Mouse (Mus musculus): ENCODE measurements at regions not wholly inside any gene's neighbourhood (a gene's known extent, or its start where the extent isn't known, plus 50 kb on each side); places are given as distances from the start of the nearest gene placed in this dataset.
"Not testable (repeated sequence)": the region's sequence is repeated elsewhere in the genome, so short reads cannot be mapped to it uniquely, and the experiment has no call there.

GRCm38 (mm10) chr10:66643160-66643559, 452.8 kb upstream of the Jmjd1c start:
- Histone ChIP-seq H3K9ac (replicated peaks) (no peak overlapping the region), H3K27ac (no peak overlapping the region), H3K27me3 (0 out of 2 replicates have a peak, but pooled peaks cover 3% of the 10 kb centered on the region), H3K4me2 (no peak overlapping the region), H3K36me3 (no peaks in the 10 kb centered on the region), H3K4me1 (replicated peaks) (peaks cover 5% of the 10 kb centered on the region; the same call in 1 of the 2 replicates), H3K4me3 (replicated peaks) (no peak overlapping the region), H3K9me3 (no peaks in the 10 kb centered on the region)
- 49% methylated on average over 5 of the region's 5 CpGs for WGBS
- no peak for ATAC-seq (ENCODE audit: insufficient number of reproducible peaks, insufficient read depth, low FRiP score, low TSS enrichment, low read depth)

GRCm38 (mm10) chr10:66657520-66657919, 438.4 kb upstream of the Jmjd1c start:
- Histone ChIP-seq H3K4me3 (replicated peaks) (no peak overlapping the region), H3K4me2 (no peak overlapping the region), H3K27ac (no peak overlapping the region), H3K9ac (replicated peaks) (no peak overlapping the region), H3K9me3 (0 out of 2 replicates have a peak, but pooled peaks cover 4% of the 10 kb centered on the region), H3K27me3 (no peaks in the 10 kb centered on the region), H3K36me3 (no peaks in the 10 kb centered on the region), H3K4me1 (replicated peaks) (no peaks in the 10 kb centered on the region)
- ATAC-seq (ENCODE audit: insufficient number of reproducible peaks, insufficient read depth, low FRiP score, low TSS enrichment, low read depth), result no peak
- WGBS, result 80% methylated on average over 5 of the region's 5 CpGs

GRCm38 (mm10) chr10:66683160-66683559, 412.8 kb upstream of the Jmjd1c start:
- Histone ChIP-seq H3K27me3 (no peaks in the 10 kb centered on the region), H3K4me1 (replicated peaks) (no peaks in the 10 kb centered on the region), H3K9me3 (peaks cover 16% of the 10 kb centered on the region; the same call in 1 of the 2 replicates), H3K36me3 (no peaks in the 10 kb centered on the region), H3K27ac (no peak overlapping the region), H3K4me2 (no peak overlapping the region), H3K4me3 (replicated peaks) (no peak overlapping the region), H3K9ac (replicated peaks) (no peak overlapping the region)
- ATAC-seq (ENCODE audit: insufficient number of reproducible peaks, insufficient read depth, low FRiP score, low TSS enrichment, low read depth), result no peak
- 83% methylated on average over 6 of the region's 6 CpGs for WGBS

GRCm38 (mm10) chr10:66689196-66689595, 406.7 kb upstream of the Jmjd1c start:
- not testable (repeated sequence) for H3K4me1 ChIP-seq (replicated peaks); H3K9ac ChIP-seq (replicated peaks); H3K4me2 ChIP-seq; H3K27ac ChIP-seq; H3K27me3 ChIP-seq; H3K36me3 ChIP-seq; H3K4me3 ChIP-seq (replicated peaks); ATAC-seq (ENCODE audit: insufficient number of reproducible peaks, insufficient read depth, low FRiP score, low TSS enrichment, low read depth)
- 78% methylated on average over 2 of the region's 2 CpGs for WGBS
- peaks cover 38% of the 10 kb centered on the region; the same call in 1 of the 2 replicates for H3K9me3 ChIP-seq

- Histone ChIP-seq H3K4me1 (replicated peaks) (no peaks in the 10 kb centered on the region), H3K9me3 (peaks cover 9% of the 10 kb centered on the region; the same call in 1 of the 2 replicates), H3K4me3 (replicated peaks) (no peak overlapping the region), H3K36me3 (no peaks in the 10 kb centered on the region), H3K9ac (replicated peaks) (no peak overlapping the region), H3K4me2 (no peak overlapping the region), H3K27ac (no peak overlapping the region), H3K27me3 (no peaks in the 10 kb centered on the region)
- ATAC-seq (ENCODE audit: insufficient number of reproducible peaks, insufficient read depth, low FRiP score, low TSS enrichment, low read depth), result no peak
- WGBS, result 92% methylated on average over 11 of the region's 11 CpGs
These were observed 401.2 kb upstream of the Jmjd1c start for GRCm38 (mm10) chr10:66694549-66695285.

- 92% methylated on average over 9 of the region's 9 CpGs for WGBS
- not testable (repeated sequence) for H3K4me2 ChIP-seq; H3K9me3 ChIP-seq; ATAC-seq (ENCODE audit: insufficient number of reproducible peaks, insufficient read depth, low FRiP score, low TSS enrichment, low read depth); H3K27ac ChIP-seq; H3K9ac ChIP-seq (replicated peaks); H3K27me3 ChIP-seq; H3K4me1 ChIP-seq (replicated peaks); H3K4me3 ChIP-seq (replicated peaks); H3K36me3 ChIP-seq
These were observed 381.0 kb upstream of the Jmjd1c start for GRCm38 (mm10) chr10:66714926-66715325.

GRCm38 (mm10) chr10:66717909-66718308, 378.0 kb upstream of the Jmjd1c start:
- Histone ChIP-seq H3K4me1 (replicated peaks) (no peaks in the 10 kb centered on the region), H3K27me3 (no peaks in the 10 kb centered on the region), H3K9ac (replicated peaks) (no peak overlapping the region), H3K27ac (no peak overlapping the region), H3K36me3 (no peaks in the 10 kb centered on the region), H3K4me2 (no peak overlapping the region), H3K4me3 (replicated peaks) (no peak overlapping the region), H3K9me3 (peaks cover 17% of the 10 kb centered on the region)
- 75% methylated on average over 7 of the region's 7 CpGs for WGBS
- no peak for ATAC-seq (ENCODE audit: insufficient number of reproducible peaks, insufficient read depth, low FRiP score, low TSS enrichment, low read depth)

- no peaks in the 10 kb centered on the region for H3K4me1 ChIP-seq (replicated peaks)
- no peaks in the 10 kb centered on the region for H3K36me3 ChIP-seq
- H3K9me3 ChIP-seq, result 0 out of 2 replicates have a peak, but pooled peaks cover 7% of the 10 kb centered on the region
- ATAC-seq (ENCODE audit: insufficient number of reproducible peaks, insufficient read depth, low FRiP score, low TSS enrichment, low read depth), result no peak
- H3K4me3 ChIP-seq (replicated peaks), result no peak overlapping the region
- no peak overlapping the region for H3K4me2 ChIP-seq
- no peak overlapping the region for H3K9ac ChIP-seq (replicated peaks)
- H3K27ac ChIP-seq, result no peak overlapping the region
- no peaks in the 10 kb centered on the region for H3K27me3 ChIP-seq
- WGBS, result 93% methylated on average over 11 of the region's 11 CpGs
These were observed 376.1 kb upstream of the Jmjd1c start for GRCm38 (mm10) chr10:66719796-66720195.

- H3K36me3 ChIP-seq, result no peaks in the 10 kb centered on the region
- no peak for ATAC-seq (ENCODE audit: insufficient number of reproducible peaks, insufficient read depth, low FRiP score, low TSS enrichment, low read depth)
- H3K4me3 ChIP-seq (replicated peaks), result no peak overlapping the region
- H3K4me2 ChIP-seq, result no peak overlapping the region
- H3K9ac ChIP-seq (replicated peaks), result no peak overlapping the region
- H3K9me3 ChIP-seq, result peaks cover 10% of the 10 kb centered on the region; the same call in 1 of the 2 replicates
- WGBS, result 88% methylated on average over 5 of the region's 5 CpGs
- no peaks in the 10 kb centered on the region for H3K27me3 ChIP-seq
- no peaks in the 10 kb centered on the region for H3K4me1 ChIP-seq (replicated peaks)
- no peak overlapping the region for H3K27ac ChIP-seq
These were observed 362.3 kb upstream of the Jmjd1c start for GRCm38 (mm10) chr10:66733631-66734030.

- no peaks in the 10 kb centered on the region for H3K36me3 ChIP-seq
- no peak for ATAC-seq (ENCODE audit: insufficient number of reproducible peaks, insufficient read depth, low FRiP score, low TSS enrichment, low read depth)
- H3K27ac ChIP-seq, result no peak overlapping the region
- WGBS, result 64% methylated on average over 5 of the region's 5 CpGs
- no peaks in the 10 kb centered on the region for H3K4me1 ChIP-seq (replicated peaks)
- H3K27me3 ChIP-seq, result no peaks in the 10 kb centered on the region
- H3K4me3 ChIP-seq (replicated peaks), result no peak overlapping the region
- no peak overlapping the region for H3K4me2 ChIP-seq
- peaks cover 5% of the 10 kb centered on the region; the same call in 1 of the 2 replicates for H3K9me3 ChIP-seq
- H3K9ac ChIP-seq (replicated peaks), result no peak overlapping the region
These were observed 361.1 kb upstream of the Jmjd1c start for GRCm38 (mm10) chr10:66734853-66735252.

- WGBS, result 73% methylated on average over 6 of the region's 7 CpGs
- H3K4me2 ChIP-seq, result no peak overlapping the region
- no peaks in the 10 kb centered on the region for H3K36me3 ChIP-seq
- H3K4me1 ChIP-seq (replicated peaks), result peaks cover 4% of the 10 kb centered on the region
- no peak for ATAC-seq (ENCODE audit: insufficient number of reproducible peaks, insufficient read depth, low FRiP score, low TSS enrichment, low read depth)
- no peak overlapping the region for H3K4me3 ChIP-seq (replicated peaks)
- no peak overlapping the region for H3K9ac ChIP-seq (replicated peaks)
- no peaks in the 10 kb centered on the region for H3K27me3 ChIP-seq
- H3K27ac ChIP-seq, result no peak overlapping the region
- H3K9me3 ChIP-seq, result no peaks in the 10 kb centered on the region
These were observed 356.9 kb upstream of the Jmjd1c start for GRCm38 (mm10) chr10:66739017-66739416.

GRCm38 (mm10) chr10:66741819-66742218, 354.1 kb upstream of the Jmjd1c start:
- Histone ChIP-seq H3K4me2 (no peak overlapping the region), H3K9me3 (no peaks in the 10 kb centered on the region), H3K27me3 (0 out of 2 replicates have a peak, but pooled peaks cover 4% of the 10 kb centered on the region), H3K9ac (replicated peaks) (no peak overlapping the region), H3K27ac (no peak overlapping the region), H3K36me3 (no peaks in the 10 kb centered on the region), H3K4me3 (replicated peaks) (no peak overlapping the region), H3K4me1 (replicated peaks) (peaks cover 4% of the 10 kb centered on the region)
- no peak for ATAC-seq (ENCODE audit: insufficient number of reproducible peaks, insufficient read depth, low FRiP score, low TSS enrichment, low read depth)
- WGBS, result 64% methylated on average over 3 of the region's 3 CpGs

Data from limb, embryonic 12.5 days (tissue).